Mouse (Mus musculus): ENCODE measurements around the gene Cyp17a1. TPM values are rescaled to one million over a fixed set of nuclear protein-coding genes. Genes with fewer than 3 reads are reported as not detected.

The Cyp17a1 gene
- polyA plus RNA-seq, 1 experiment = not detected

GRCm38 (mm10) chr19:46622659-46623193 is 50.2 kb downstream of the Cyp17a1 start:
- TF ChIP-seq POLR2A (IDR thresholded peaks at IDR 0.05; ENCODE audit: borderline replicate concordance, control insufficient read depth, low read depth, low read length) (no peak), CTCF (IDR thresholded peaks at IDR 0.05; ENCODE audit: control insufficient read depth, insufficient read depth, low read length) (no peak)
- 77% methylated on average over 12 of the region's 12 CpGs for WGBS
- no peak overlapping the region for H3K27ac ChIP-seq (ENCODE audit: control insufficient read depth, insufficient read depth, low read depth, low read length, poor library complexity)
- H3K4me1 ChIP-seq (ENCODE audit: control insufficient read depth, insufficient read depth, low read length) = peaks cover 8% of the 10 kb centered on the region
- no peak overlapping the region for H3K4me3 ChIP-seq (replicated peaks; ENCODE audit: control insufficient read depth, low read depth, low read length)

- TF ChIP-seq CTCF (IDR thresholded peaks at IDR 0.05; ENCODE audit: control insufficient read depth, insufficient read depth, low read length) = no peak
- TF ChIP-seq POLR2A (IDR thresholded peaks at IDR 0.05; ENCODE audit: borderline replicate concordance, control insufficient read depth, low read depth, low read length) = no peak
- Histone ChIP-seq H3K4me1 (ENCODE audit: control insufficient read depth, insufficient read depth, low read length) (peaks cover 10% of the 10 kb centered on the region), H3K27ac (ENCODE audit: control insufficient read depth, insufficient read depth, low read depth, low read length, poor library complexity) (no peak overlapping the region), H3K4me3 (replicated peaks; ENCODE audit: control insufficient read depth, low read depth, low read length) (no peak overlapping the region)
- WGBS = 85% methylated on average over 19 of the region's 19 CpGs
These were observed 51.5 kb downstream of the Cyp17a1 start for GRCm38 (mm10) chr19:46621236-46622183.

- WGBS = 67% methylated on average over 14 of the region's 14 CpGs
- no peak overlapping the region for H3K4me3 ChIP-seq (replicated peaks; ENCODE audit: control insufficient read depth, low read depth, low read length)
- TF ChIP-seq POLR2A (IDR thresholded peaks at IDR 0.05; ENCODE audit: borderline replicate concordance, control insufficient read depth, low read depth, low read length) (no peak), CTCF (IDR thresholded peaks at IDR 0.05; ENCODE audit: control insufficient read depth, insufficient read depth, low read length) (no peak)
- peaks cover 12% of the 10 kb centered on the region for H3K4me1 ChIP-seq (ENCODE audit: control insufficient read depth, insufficient read depth, low read length)
- no peak overlapping the region for H3K27ac ChIP-seq (ENCODE audit: control insufficient read depth, insufficient read depth, low read depth, low read length, poor library complexity)
These were observed 52.8 kb downstream of the Cyp17a1 start for GRCm38 (mm10) chr19:46620016-46620808.

GRCm38 (mm10) chr19:46619518-46619917 is 53.5 kb downstream of the Cyp17a1 start:
- no peak overlapping the region for H3K27ac ChIP-seq (ENCODE audit: control insufficient read depth, insufficient read depth, low read depth, low read length, poor library complexity)
- TF ChIP-seq POLR2A (IDR thresholded peaks at IDR 0.05; ENCODE audit: borderline replicate concordance, control insufficient read depth, low read depth, low read length) (no peak), CTCF (IDR thresholded peaks at IDR 0.05; ENCODE audit: control insufficient read depth, insufficient read depth, low read length) (no peak)
- WGBS = 89% methylated on average over 6 of the region's 6 CpGs
- no peak overlapping the region for H3K4me3 ChIP-seq (replicated peaks; ENCODE audit: control insufficient read depth, low read depth, low read length)
- H3K4me1 ChIP-seq (ENCODE audit: control insufficient read depth, insufficient read depth, low read length) = peaks cover 12% of the 10 kb centered on the region

- WGBS = 72% methylated on average over 19 of the region's 19 CpGs
- H3K4me1 ChIP-seq (ENCODE audit: control insufficient read depth, insufficient read depth, low read length) = peaks cover 12% of the 10 kb centered on the region
- no peak for TF ChIP-seq CTCF (IDR thresholded peaks at IDR 0.05; ENCODE audit: control insufficient read depth, insufficient read depth, low read length)
- TF ChIP-seq POLR2A (IDR thresholded peaks at IDR 0.05; ENCODE audit: borderline replicate concordance, control insufficient read depth, low read depth, low read length) = no peak
These were observed 54.0 kb downstream of the Cyp17a1 start for GRCm38 (mm10) chr19:46619001-46619400.

GRCm38 (mm10) chr19:46618322-46618721 is 54.6 kb downstream of the Cyp17a1 start:
- peak overlapping the region; percentile 97 for H3K27ac ChIP-seq (ENCODE audit: control insufficient read depth, insufficient read depth, low read depth, low read length, poor library complexity)
- 36% methylated on average over 9 of the region's 9 CpGs for WGBS
- TF ChIP-seq CTCF (IDR thresholded peaks at IDR 0.05; ENCODE audit: control insufficient read depth, insufficient read depth, low read length) (no peak), POLR2A (IDR thresholded peaks at IDR 0.05; ENCODE audit: borderline replicate concordance, control insufficient read depth, low read depth, low read length) (no peak)
- peaks cover 13% of the 10 kb centered on the region for H3K4me1 ChIP-seq (ENCODE audit: control insufficient read depth, insufficient read depth, low read length)
- H3K4me3 ChIP-seq (replicated peaks; ENCODE audit: control insufficient read depth, low read depth, low read length) = no peak overlapping the region

More at GRCm38 (mm10) chr19:46619001-46619400, 54.0 kb downstream of the Cyp17a1 start:
- Histone ChIP-seq H3K27ac (ENCODE audit: control insufficient read depth, insufficient read depth, low read depth, low read length, poor library complexity) (peak overlapping the region; percentile 97), H3K4me3 (replicated peaks; ENCODE audit: control insufficient read depth, low read depth, low read length) (no peak overlapping the region)

- Histone ChIP-seq H3K4me3 (replicated peaks; ENCODE audit: control insufficient read depth, low read depth, low read length) (no peak overlapping the region), H3K4me1 (ENCODE audit: control insufficient read depth, insufficient read depth, low read length) (peaks cover 13% of the 10 kb centered on the region), H3K27ac (ENCODE audit: control insufficient read depth, insufficient read depth, low read depth, low read length, poor library complexity) (peak overlapping the region; percentile 97)
- no peak for TF ChIP-seq POLR2A (IDR thresholded peaks at IDR 0.05; ENCODE audit: borderline replicate concordance, control insufficient read depth, low read depth, low read length)
- no peak for TF ChIP-seq CTCF (IDR thresholded peaks at IDR 0.05; ENCODE audit: control insufficient read depth, insufficient read depth, low read length)
- 71% methylated on average over 8 of the region's 8 CpGs for WGBS
These were observed 55.6 kb downstream of the Cyp17a1 start for GRCm38 (mm10) chr19:46617361-46617760.

Other genes starting within 250 kb of the Cyp17a1 start
- 13.9 and 25.9 TPM in 2 replicates for gene Trim8, start 171.5 kb downstream of the Cyp17a1 start, polyA plus RNA-seq (2011; ENCODE audit: insufficient read depth, insufficient read length, low replicate concordance, missing spikeins)
- gene Arl3, start 100.0 kb downstream of the Cyp17a1 start, polyA plus RNA-seq (2011; ENCODE audit: insufficient read depth, insufficient read length, low replicate concordance, missing spikeins) = 14.0 and 18.3 TPM in 2 replicates
- 4.3 and 9.4 TPM in 2 replicates for gene Sfxn2, start 99.8 kb downstream of the Cyp17a1 start, polyA plus RNA-seq (2011; ENCODE audit: insufficient read depth, insufficient read length, low replicate concordance, missing spikeins)
- gene Wbp1l, start 74.1 kb downstream of the Cyp17a1 start, polyA plus RNA-seq (2011; ENCODE audit: insufficient read depth, insufficient read length, low replicate concordance, missing spikeins) = 15.8 and 29.3 TPM in 2 replicates
- 4.0 and 6.2 TPM in 2 replicates for gene Borcs7, start 16.7 kb upstream of the Cyp17a1 start, polyA plus RNA-seq (2011; ENCODE audit: insufficient read depth, insufficient read length, low replicate concordance, missing spikeins)
- gene As3mt, start 34.3 kb upstream of the Cyp17a1 start, polyA plus RNA-seq (2011; ENCODE audit: insufficient read depth, insufficient read length, low replicate concordance, missing spikeins) = 3.9 and 8.5 TPM in 2 replicates
- gene Cnnm2, start 88.4 kb upstream of the Cyp17a1 start, polyA plus RNA-seq (2011; ENCODE audit: insufficient read depth, insufficient read length, low replicate concordance, missing spikeins) = 5.7 and 10.5 TPM in 2 replicates